In the genomic region with DNA sequence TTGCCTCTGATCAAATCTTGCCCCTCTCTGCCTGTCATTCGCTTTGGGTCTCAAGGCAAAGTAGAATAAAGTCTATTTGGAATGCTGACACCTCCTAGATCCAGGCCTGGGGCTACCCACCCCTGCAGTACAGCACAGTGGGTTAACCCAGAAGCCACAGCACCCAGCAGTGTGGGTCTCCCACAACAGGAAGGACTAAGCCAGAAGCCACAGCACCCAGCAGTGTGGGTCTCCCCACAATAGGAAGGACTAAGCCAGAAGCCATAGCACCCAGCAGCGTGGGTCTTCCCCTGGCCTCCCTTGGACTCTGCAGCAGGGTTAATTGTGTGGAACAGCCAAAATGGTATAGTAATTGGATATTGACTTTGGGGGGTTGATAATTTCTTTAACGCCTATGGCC, we compare ENCODE assay signal across 8 mouse cellular contexts.
DNase-seq lines count a peak whose midpoint lies in the region; ATAC-seq lines count a peak whose summit lies in the region.

No protein-coding gene starts in this region.

- no peak overlapping the region for H3K4me3 ChIP-seq in heart, embryonic 13.5 days
- no peak overlapping the region; the same call in 1 of the 2 replicates for H3K4me3 ChIP-seq in hindbrain, embryonic 16.5 days (ENCODE audit: low read length)
- H3K4me3 ChIP-seq in midbrain, embryonic 14.5 days (replicated peaks; ENCODE audit: low read depth, low read length), result no peak overlapping the region

- H3K27ac ChIP-seq in heart, embryonic 13.5 days (replicated peaks), result peak overlapping the region; percentile 74
- peak overlapping the region; percentile 51 for H3K27ac ChIP-seq in hindbrain, embryonic 16.5 days (ENCODE audit: low read depth, low read length)
- 0 out of 2 replicates have a peak overlapping the region, but pooled peaks have one; percentile 64 for H3K27ac ChIP-seq in midbrain, embryonic 14.5 days (replicated peaks; ENCODE audit: low read depth, low read length)

- no peaks in the 10 kb centered on the region for H3K27me3 ChIP-seq in heart, embryonic 13.5 days (replicated peaks)
- H3K27me3 ChIP-seq in hindbrain, embryonic 16.5 days (replicated peaks; ENCODE audit: control insufficient read depth, insufficient read depth, low read length), result no peaks in the 10 kb centered on the region
- H3K27me3 ChIP-seq in midbrain, embryonic 14.5 days (ENCODE audit: control insufficient read depth, insufficient read depth, low read length), result no peaks in the 10 kb centered on the region

- H3K36me3 ChIP-seq in heart, embryonic 13.5 days, result no peaks in the 10 kb centered on the region; the same call in none of the 2 replicates
- H3K36me3 ChIP-seq in hindbrain, embryonic 16.5 days (ENCODE audit: control insufficient read depth, insufficient read depth, low read length), result no peaks in the 10 kb centered on the region
- H3K36me3 ChIP-seq in midbrain, embryonic 14.5 days (ENCODE audit: control insufficient read depth, insufficient read depth, low read length), result no peaks in the 10 kb centered on the region

- 76% methylated on average over 3 of the region's 3 CpGs for WGBS in heart, embryonic 13.5 days
- 68% methylated on average over 3 of the region's 3 CpGs for WGBS in hindbrain, embryonic 16.5 days
- WGBS in midbrain, embryonic 14.5 days, result 62% methylated on average over 3 of the region's 3 CpGs

- peak overlapping the region; percentile 74 for H3K9ac ChIP-seq in heart, embryonic 13.5 days
- H3K9ac ChIP-seq in hindbrain, embryonic 16.5 days (ENCODE audit: low read depth, low read length), result peak overlapping the region; percentile 27; the same call in 1 of the 2 replicates
- no peak overlapping the region for H3K9ac ChIP-seq in midbrain, embryonic 14.5 days (replicated peaks; ENCODE audit: low read length)

- H3K4me2 ChIP-seq in heart, embryonic 13.5 days, result peak overlapping the region; percentile 79
- peak overlapping the region; percentile 69 for H3K4me2 ChIP-seq in hindbrain, embryonic 16.5 days (ENCODE audit: low read length)
- peak overlapping the region; percentile 55 for H3K4me2 ChIP-seq in midbrain, embryonic 14.5 days (ENCODE audit: low read length)

- ATAC-seq in heart, embryonic 13.5 days (ENCODE audit: extremely low read depth, insufficient number of reproducible peaks, low FRiP score, low TSS enrichment), result no peak
- peak; percentile 33 for ATAC-seq in CD4-positive, CD25-positive, alpha-beta regulatory T cell, adult 4 months
- peak; percentile 28; the same call in 1 of the 2 replicates for ATAC-seq in hindbrain, embryonic 16.5 days
- ATAC-seq in midbrain, embryonic 14.5 days (ENCODE audit: low FRiP score, low TSS enrichment), result no peak

- 0 out of 2 replicates have a peak, but pooled peaks cover under 1% of the 10 kb centered on the region for H3K9me3 ChIP-seq in heart, embryonic 13.5 days
- H3K9me3 ChIP-seq in hindbrain, embryonic 16.5 days (ENCODE audit: control insufficient read depth, low read length), result no peaks in the 10 kb centered on the region
- no peaks in the 10 kb centered on the region for H3K9me3 ChIP-seq in midbrain, embryonic 14.5 days (ENCODE audit: control insufficient read depth, low read length)

- peaks cover 25% of the 10 kb centered on the region for H3K4me1 ChIP-seq in heart, embryonic 13.5 days
- H3K4me1 ChIP-seq in hindbrain, embryonic 16.5 days (ENCODE audit: control insufficient read depth, insufficient read depth, low read depth, low read length), result peaks cover 18% of the 10 kb centered on the region
- peaks cover 21% of the 10 kb centered on the region for H3K4me1 ChIP-seq in midbrain, embryonic 14.5 days (ENCODE audit: control insufficient read depth, insufficient read depth, low read length)

- DNase-seq in heart, adult 8-10 months (ENCODE audit: low spot score), result no peak
- DNase-seq in midbrain, embryonic 14.5 days, result no peak
- no peak for DNase-seq in adrenal gland, postnatal 36 days
- no peak for DNase-seq in c-Kit-positive CD71-positive TER-119-positive erythroid progenitor cells, embryonic 14.5 days (ENCODE audit: low spot score)
- no peak for DNase-seq in layer of hippocampus, adult 18-20 months (ENCODE audit: low spot score in 2 of 2)

Comparison
In these comparisons a context has a peak if more than half of its experiments do, and no peak if none do; other contexts are left out.
1. ATAC-seq: peak in CD4-positive, CD25-positive, alpha-beta regulatory T cell, adult 4 months (single experiment) and hindbrain, embryonic 16.5 days (single experiment); none in heart, embryonic 13.5 days (single experiment) and midbrain, embryonic 14.5 days (single experiment).
2. Peak in every context shown above with its lines, with median percentiles within 50 percentile points of each other: H3K27ac ChIP-seq and H3K4me2 ChIP-seq.